Mouse (Mus musculus): ENCODE measurements around the gene Mllt3.

Mllt3 gene

DNA sequence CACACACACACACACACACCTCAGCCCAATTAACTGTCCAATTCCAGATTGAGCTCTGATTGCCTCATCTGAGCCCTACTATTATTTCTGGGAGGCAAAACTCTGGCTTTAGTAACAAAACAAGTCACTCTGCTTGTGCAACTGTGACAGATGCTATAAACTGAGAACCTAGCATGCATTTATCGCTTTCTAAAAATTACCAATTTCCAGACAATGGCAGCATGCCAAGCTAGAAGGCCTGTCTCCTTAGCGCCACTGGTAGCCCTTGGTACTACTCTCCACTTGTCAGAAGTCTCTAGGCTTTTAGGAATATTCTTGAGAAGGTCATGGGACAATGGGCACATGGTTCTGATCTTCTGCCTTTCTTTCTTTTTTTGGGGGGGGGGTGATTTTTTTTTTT, 257.4 kb downstream of the Mllt3 start:
- no peak for DNase-seq (ENCODE audit: low spot score)

DNA sequence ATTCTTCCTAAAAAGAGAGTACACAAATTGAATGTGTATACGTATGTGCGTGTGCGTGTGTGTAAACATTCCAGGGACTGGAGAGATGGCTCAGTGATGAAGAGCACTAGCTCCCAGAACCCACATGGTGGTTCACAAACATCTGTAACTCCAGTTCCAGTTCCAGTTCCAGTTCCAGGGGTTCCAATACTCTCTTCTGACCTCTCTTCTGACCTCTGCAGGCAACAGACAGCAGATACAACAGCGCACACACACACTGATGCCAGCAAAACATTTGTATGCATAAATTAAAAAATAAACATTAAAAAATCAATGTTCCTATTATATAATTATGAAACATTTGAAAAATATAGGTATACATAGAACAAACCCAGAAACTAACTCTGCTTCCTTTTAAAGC, 258.6 kb downstream of the Mllt3 start:
- DNase-seq (ENCODE audit: low spot score): no peak

DNA sequence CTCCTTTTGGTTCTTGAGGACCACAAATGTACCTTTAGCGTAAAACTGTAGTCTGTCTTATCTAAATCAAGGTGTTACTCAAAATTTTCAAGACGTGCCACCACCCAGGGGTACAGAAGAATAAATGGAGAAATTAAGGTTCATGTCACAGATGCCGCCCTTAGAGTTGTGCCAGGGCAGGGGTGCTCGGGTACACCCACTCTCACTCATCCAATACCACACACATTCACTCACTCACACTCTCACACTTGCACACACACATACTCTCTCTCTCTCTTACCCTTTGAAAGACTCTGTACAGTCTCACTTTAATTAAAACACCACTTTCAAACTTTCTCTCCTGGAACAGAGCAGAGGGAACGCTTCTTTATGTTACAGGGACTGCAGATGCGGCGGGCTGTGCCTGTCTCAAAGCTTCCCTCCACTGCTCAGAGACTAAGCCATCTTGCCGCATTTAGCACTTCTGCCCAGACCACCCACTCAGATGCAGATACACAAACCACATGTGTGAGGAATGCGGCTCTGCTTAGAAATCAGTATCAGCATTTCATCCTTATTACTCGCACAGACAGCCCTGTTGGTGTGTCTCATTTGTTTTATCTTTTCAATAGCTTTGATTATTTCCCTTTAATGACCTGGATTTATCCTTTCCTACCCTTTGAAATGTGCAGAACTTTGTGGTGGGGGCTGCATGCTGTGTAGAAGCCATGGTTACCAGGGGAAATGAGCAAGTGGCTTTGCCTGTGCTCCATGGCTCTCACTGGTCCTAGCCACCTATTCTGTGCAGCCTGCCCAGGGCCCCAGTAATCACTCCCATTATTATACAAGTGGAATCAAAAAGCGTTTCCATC, 265.2 kb downstream of the Mllt3 start:
- DNase-seq (ENCODE audit: low spot score): no peak

DNA sequence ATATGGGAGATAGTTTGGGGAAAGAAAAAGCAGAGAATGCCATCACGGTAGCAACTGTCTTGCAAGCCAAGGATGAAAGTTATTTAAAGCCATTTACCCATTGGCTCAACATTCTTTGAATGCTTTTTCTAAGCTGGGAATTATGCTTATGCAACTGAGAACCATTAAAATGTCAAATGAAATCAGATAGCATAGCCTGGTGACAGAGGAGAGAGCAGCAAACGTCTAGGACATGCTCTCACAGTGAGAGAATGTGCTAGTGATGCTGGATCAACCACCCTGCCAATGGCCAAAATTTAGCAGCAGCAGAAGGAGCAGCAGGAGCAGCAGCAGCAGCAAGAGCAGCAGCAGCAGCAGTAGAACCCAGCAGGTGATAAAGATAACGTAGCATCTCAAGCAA, 267.4 kb downstream of the Mllt3 start:
- no peak for DNase-seq (ENCODE audit: low spot score)

DNA sequence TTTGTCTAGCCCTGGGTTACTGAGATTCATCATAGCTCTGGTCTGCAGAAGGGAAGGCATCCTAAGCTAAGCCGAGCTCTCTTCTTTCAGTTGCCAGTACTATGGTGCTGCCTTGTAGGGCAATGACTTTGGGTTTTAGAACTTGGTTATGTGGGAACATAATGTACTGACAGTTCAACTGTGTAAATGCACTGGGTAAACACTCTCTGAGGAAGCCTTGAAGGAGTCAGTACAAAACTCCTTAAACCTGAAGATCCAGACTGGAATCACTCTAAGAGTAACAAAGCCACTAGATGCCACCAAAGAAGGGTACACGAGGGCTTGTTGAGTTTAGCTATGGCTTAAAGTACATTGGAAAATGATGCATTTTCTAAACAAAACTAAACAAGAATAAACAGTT, 272.1 kb downstream of the Mllt3 start:
- DNase-seq (ENCODE audit: low spot score): no peak

DNA sequence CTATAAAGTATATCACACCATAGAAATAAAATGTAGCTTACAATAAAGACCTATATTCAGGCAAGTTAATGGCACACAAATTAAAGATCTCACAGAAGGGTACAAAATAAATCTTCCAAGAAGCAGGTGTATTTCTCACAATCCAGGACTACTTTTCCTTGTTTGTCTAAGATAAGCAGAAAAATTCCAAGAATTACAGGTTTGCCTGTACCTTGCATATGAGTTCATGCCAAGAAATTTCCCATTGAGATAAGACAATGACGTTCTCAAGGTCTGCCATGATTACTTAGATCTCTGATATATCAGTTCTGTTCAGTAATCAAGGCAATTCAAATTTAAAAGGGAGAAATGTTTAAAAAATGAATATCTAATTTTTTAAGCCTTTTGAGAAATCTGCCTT, 272.9 kb downstream of the Mllt3 start:
- no peak for DNase-seq (ENCODE audit: low spot score)

DNA sequence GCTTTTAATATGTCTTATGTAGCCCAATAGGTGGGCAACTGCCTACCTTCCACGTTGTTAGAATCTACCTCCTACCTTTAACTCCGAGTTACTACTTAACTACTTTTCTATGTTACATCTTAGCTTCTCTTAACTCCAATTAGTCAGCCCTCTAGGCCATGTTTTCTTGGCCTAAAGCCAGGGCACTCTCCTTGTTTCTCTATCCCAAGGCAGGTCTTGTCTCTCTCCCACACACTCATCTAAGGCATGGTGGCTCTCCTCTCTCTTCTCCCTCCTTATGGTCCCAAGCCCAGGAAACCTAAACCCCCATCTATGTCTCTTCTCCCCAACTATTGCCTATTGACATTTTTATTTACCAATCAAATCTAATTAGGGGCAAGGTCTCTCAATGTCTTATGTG, 273.5 kb downstream of the Mllt3 start:
- DNase-seq (ENCODE audit: low spot score): no peak

DNA sequence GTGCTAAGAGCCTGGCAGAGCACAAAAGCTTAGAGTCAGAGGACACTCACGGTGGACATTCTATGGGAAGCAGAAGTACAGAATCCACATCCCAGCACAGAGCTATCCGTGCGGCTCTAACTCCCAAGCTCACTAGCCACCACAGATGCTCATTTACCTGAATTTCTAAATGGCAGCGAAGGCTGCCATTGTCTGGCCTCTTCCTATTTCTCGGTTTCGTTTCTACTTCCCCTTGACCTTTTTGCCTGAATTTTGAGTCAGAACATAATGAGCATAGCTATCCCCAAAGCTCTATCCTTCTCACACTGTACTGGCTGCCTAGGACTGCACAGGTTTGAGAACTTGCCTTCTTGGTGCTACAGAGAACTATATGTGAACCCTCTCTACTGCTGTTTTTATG, 274.1 kb downstream of the Mllt3 start:
- DNase-seq (ENCODE audit: low spot score): no peak

DNA sequence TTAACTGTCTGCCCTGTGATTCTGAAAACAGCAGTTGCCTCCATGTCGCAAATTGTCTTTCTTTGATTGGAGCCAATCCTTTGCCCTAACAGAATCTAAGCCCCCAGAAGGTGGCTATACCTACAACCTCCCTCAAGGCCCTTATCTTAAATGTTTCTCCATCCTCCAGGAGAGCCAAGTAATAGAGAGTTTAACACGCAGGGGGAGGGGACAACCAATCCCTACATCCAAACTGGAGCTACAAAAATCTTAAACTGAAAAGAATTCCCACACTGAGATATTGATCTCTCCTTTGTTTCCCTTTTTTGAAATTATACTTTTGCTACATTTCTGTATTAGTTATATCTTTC, 281.7 kb downstream of the Mllt3 start:
- no peak for DNase-seq (ENCODE audit: low spot score)

DNA sequence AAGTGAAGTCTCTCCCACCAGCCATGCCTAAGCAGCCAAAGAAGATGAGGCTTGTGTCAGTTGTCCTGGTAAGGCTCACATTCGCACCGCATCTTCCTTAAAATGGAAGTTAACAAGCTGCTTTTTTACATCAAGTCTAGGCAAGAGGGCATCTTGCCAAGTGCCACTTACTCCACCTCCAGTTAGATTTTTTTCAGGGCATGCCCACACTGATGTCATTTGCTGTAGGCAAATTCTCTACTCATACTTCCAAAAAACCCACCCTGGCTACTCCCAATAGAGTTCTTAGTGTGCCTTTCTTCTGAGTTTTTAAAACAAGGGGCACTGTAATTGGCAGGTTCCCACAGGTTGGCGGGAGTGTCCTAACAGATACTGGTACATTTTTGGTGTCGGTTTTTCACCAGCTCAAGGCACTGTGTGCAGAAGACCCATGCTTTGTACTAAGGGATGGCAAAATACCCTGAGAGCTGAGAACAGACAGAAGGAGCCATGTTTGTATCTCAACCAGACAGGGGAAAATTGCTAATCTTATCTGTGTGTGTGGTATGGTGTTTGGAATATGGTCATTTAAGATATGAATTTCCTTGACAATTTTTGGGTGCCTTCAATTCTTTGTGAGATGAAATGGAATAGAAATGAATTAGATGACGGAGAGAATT, 282.2 kb downstream of the Mllt3 start:
- no peak for DNase-seq (ENCODE audit: low spot score)

DNA sequence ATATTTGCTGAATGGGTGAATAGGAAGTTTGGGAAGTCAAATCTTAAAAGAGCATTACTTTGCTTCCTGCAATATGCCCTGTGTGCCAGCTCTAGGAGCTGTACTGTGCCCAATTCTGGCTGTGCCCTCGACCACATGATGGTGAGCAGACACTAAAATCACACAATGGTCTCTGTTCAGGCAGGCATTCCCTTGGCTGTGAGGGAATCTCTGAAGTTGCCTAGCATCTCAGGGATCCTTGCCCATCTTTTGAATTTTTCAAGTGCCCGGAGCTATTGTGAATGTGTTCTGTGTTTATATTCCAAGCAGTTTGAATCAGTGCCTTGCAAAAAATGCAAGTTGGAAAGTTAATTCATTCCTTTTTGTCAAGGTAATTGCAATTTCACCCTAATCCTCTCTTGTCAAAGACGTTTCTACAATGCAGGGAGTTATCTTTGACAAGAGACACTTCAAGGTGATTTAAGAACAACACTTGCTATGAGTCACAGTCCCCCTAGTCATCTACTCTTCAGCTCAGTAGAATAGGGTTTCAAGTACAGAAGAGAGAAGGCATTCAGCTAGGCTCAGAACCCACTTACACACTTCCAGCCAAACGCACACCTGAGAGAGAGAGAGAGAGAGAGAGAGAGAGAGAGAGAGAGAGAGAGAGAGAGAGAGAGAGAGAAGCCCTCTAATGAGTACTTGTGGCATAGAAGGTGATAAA, 283.5 kb downstream of the Mllt3 start:
- DNase-seq (ENCODE audit: low spot score): no peak

DNA sequence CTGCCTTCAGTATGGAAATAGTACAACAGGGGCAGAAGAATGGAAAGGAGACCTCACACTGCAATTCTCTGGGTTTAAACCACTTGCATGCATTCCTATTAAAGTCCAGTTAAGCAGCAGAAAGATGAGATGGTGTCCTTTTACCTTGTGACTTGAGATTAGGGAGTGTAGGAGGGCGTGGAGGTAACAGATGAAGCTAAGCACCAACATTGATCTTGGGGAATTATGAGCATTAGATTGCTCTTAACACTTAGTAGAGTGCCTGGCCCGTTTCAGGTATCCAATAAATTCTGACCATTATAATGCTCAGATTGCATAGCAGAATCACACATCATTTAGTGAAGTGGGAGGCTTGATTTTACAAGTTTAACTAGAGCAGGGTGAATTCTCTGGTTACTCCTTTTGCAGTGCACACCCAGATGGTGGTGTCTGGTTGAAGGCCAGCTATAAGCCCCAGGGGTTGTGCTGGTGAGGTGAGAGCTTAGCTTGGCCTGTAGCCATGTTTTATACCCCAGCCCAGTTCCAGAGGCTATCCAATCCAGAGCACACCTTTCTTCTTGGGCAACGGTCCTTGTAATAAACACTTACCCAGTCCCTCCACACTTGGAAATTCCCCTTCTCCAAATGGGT, 288.0 kb downstream of the Mllt3 start:
- DNase-seq (ENCODE audit: low spot score): no peak

DNA sequence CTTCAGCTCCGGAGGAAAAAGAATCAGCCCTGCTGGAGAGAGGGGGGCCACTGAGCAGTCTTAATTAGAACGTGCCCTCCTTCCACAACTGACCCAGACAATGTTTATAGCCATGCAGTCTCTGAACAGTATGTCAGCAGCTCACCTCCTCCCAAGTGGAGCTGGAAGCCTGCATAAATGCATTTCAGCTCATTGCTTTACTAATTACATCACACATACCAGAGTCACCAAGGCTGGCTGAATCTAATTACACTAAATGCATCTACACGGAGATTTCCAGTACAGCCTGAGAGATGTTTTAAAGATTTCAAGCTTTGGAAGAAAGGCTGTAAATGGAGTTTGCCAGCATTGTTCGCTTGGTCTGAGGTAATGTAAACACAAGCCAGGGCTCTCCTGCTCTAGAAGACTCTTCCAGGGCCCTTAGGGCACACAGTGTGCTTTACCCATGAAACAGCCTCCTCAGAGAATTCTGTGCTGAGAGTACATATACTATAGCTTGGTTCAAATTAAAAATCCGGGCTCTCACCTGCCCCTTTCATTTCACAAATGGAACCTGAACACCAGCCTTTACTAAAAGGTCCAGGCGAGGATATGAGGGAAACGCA, 293.5 kb downstream of the Mllt3 start:
- no peak for DNase-seq (ENCODE audit: low spot score)

DNA sequence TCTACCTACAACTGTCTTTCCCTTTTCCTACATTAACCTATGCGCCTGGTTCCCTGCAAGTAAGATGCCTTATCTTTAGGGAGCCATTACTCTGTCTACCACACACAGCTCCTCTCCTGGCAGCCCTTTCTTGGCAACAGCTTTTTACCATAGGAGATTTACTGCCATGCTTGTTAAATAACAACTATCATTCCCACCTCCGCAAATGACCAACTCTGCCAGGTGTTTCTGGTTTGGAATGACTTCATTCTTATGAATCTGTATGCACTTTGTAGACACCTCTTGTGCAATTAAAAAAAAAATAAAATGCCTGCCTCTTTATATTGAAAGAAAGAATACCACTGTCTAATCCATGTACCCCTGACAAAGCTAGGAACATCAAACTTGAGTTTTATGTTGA, 294.1 kb downstream of the Mllt3 start:
- DNase-seq (ENCODE audit: low spot score): no peak

DNA sequence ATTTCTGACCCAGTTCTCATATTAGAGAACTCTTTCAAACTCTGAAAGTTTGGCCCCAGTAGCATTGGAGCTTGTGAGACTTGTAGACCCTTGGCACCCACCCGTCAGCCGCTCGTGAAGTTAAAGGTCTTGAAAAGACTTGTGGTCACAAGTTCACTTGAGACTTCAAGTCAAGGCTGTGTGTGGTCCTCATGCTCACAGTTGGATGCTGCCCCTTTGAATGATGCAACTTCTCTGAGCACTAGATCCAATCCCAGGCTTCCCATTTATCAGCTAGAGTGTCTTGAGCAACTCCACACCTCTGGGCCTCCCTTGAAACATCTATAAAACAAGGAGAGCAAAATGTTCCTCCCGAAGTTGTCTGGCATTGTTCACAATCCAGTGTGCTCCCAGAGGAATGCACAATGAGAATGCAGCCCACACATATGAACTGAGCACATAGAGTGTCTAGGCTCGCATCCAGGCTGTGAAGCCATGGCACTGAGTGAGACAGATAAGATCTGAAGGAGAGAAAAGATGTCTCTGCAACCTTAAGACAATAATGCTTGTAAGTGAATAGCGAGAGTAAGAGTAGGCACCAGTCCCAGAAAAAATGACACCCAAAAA, 295.9 kb downstream of the Mllt3 start:
- no peak for DNase-seq (ENCODE audit: low spot score)

DNA sequence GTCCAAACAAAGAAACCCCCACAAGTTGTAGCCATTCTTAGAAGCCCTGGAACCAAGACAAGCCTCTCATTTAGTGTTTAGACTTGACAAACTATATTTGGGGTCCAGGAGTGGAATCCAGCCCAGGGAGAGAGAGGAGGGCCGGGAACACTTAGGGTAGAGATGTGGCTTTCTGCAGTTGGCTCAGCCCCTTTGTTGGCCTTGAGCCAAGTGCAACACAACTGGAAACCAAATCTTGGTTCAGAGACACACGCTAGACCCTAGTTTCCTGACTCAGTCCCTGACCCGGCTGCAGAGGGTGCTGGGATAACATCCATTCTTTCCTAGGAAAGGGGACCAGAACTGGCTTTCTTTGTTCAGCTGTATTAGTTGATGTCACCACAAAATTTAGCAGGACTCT, 296.4 kb downstream of the Mllt3 start:
- no peak for DNase-seq (ENCODE audit: low spot score)

DNA sequence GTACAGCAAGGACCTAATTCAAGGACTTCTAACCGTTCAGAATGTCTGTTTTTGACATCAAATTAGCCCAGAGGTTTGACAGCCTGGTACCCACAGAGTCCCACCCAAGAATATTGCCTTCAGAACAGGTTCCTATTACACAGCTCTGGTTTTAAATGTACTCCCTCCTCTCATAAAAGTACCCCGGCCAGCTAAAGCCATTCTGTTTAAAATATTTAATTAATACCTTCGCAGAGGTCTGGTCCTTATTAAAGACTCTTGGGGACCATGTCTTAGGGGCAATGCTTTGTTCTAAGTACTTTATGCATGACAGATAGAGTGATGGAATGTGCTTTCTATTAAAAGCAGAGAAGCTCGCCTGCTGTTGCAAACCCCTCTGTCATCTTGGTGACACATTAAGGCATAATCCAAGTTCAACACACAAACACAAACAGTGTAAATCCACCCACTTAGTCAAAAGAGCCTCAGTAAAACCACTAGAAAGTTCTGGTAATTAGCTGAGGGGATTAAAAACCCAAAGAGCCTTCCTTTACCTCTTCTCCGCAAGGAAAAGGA, 302.0 kb downstream of the Mllt3 start:
- no peak for DNase-seq (ENCODE audit: low spot score)

DNA sequence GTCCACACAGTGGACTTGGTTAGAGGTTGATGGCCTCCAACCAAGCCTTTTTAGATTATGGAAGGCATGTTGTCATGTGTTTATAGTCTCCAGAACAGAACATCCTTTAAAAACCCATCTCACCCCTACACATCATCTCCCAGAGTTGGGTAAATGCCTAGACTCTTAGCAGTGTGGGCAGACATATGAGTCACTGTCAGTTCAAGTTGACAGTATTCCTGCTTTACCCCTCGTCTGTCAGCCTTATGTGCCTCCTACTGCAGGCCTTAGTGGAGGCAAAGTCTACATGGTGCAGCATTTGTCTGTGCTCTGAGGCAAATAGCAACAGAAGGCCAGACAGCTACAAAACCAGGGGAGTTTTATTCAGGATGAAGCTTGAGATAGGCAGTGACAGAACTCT, 304.6 kb downstream of the Mllt3 start:
- no peak for DNase-seq (ENCODE audit: low spot score)

DNA sequence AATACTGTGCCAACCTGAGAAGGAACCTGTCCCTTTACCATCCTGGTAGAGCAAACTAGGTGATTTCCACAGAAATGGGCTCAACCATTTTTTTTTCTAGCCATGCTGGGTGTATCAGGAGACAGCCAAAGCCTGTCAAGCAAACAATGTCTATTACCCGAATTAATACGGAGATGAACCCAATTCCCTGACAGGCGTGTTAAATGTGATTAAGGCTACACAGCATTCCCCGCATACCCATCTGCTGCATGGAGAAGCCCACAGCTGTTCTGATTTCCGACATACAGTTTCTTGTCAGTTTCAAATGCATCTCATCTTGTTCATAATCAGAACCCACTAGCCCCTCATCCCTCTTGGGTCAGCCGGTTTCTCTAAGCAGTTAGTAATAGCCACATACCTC, 309.7 kb downstream of the Mllt3 start:
- DNase-seq (ENCODE audit: low spot score): no peak

Measured in urinary bladder, postnatal 10 days (tissue).